Mouse (Mus musculus) ES-Bruce4 (cell line): ENCODE measurements at regions not wholly inside any gene's neighbourhood (a gene's known extent, or its start where the extent isn't known, plus 50 kb on each side); places are given as distances from the start of the nearest gene placed in this dataset.

Experiments used
- H3K27ac ChIP-seq: 2 replicates; pipeline ENCODE4 v1.5.1; 2012; ENCODE audit warnings: low read length, inconsistent platforms; ENCODE audit not compliant: insufficient read depth
- H3K27me3 ChIP-seq: 2 replicates; pipeline ENCODE4 v1.6.1; 2012; ENCODE audit warnings: mild to moderate bottlenecking, low read length, inconsistent platforms; ENCODE audit not compliant: control insufficient read depth, poor library complexity, insufficient read depth, severe bottlenecking
- H3K36me3 ChIP-seq: 2 replicates; pipeline ENCODE4 v1.6.1; 2012; ENCODE audit warnings: inconsistent platforms, mild to moderate bottlenecking, low read length, moderate library complexity; ENCODE audit not compliant: control insufficient read depth, poor library complexity, insufficient read depth, severe bottlenecking
- H3K4me1 ChIP-seq: one replicate; pipeline ENCODE4 v1.8.1; 2011; ENCODE audit warnings: low read length; ENCODE audit not compliant: control insufficient read depth, insufficient read depth
- H3K4me3 ChIP-seq: 2 replicates; pipeline ENCODE4 v1.5.1; 2011; ENCODE audit warnings: low read depth, mild to moderate bottlenecking, low read length
- H3K9ac ChIP-seq: 2 replicates; pipeline ENCODE4 v1.6.1; 2012; ENCODE audit warnings: low read depth, mild to moderate bottlenecking, inconsistent platforms; ENCODE audit not compliant: poor library complexity, severe bottlenecking
- H3K9me3 ChIP-seq: replicated peaks from 2 replicates; pipeline ENCODE4 v1.6.1; 2012; ENCODE audit warnings: mild to moderate bottlenecking, low read length, inconsistent platforms; ENCODE audit not compliant: control insufficient read depth, poor library complexity, insufficient read depth, severe bottlenecking
- CTCF ChIP-seq: IDR thresholded peaks from one replicate; pipeline ENCODE4 v1.8.1; 2011; ENCODE audit warnings: low read depth, low read length
- EP300 ChIP-seq: IDR thresholded peaks from 2 replicates; pipeline ENCODE4 v1.6.1; 2011; ENCODE audit warnings: low read depth, low read length; ENCODE audit not compliant: insufficient read depth
- POLR2A ChIP-seq: IDR thresholded peaks from one replicate; pipeline ENCODE4 v1.8.1; 2011; ENCODE audit warnings: low read length; ENCODE audit not compliant: insufficient read depth

DNA sequence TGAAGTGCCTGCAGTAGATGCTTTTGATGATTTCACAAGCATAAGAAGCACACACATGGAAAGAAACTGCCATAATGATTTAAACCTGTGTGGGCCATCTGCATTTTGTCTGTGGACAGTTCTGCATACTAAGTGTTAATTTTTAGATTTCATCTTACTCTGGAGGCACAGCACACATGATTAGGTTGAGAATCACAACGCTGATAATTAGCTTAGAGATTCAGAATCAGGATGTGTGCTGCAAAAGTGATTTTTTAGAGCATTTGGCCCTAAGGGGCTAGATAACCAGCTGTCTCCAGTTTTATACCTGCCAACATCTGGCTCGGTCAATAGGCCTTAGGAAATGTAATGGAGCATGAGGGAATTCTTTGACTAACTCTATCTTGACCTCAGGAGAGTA lies 323.2 kb downstream of the Cetn3 start:
- Histone ChIP-seq H3K36me3 (no peaks in the 10 kb centered on the region), H3K27ac (no peak overlapping the region), H3K4me3 (no peak overlapping the region), H3K9me3 (peaks cover 9% of the 10 kb centered on the region), H3K27me3 (no peaks in the 10 kb centered on the region; the same call in 1 of the 2 replicates), H3K9ac (no peak overlapping the region), H3K4me1 (no peaks in the 10 kb centered on the region)
- no peak for TF ChIP-seq EP300
- TF ChIP-seq POLR2A, result no peak
- no peak for TF ChIP-seq CTCF

DNA sequence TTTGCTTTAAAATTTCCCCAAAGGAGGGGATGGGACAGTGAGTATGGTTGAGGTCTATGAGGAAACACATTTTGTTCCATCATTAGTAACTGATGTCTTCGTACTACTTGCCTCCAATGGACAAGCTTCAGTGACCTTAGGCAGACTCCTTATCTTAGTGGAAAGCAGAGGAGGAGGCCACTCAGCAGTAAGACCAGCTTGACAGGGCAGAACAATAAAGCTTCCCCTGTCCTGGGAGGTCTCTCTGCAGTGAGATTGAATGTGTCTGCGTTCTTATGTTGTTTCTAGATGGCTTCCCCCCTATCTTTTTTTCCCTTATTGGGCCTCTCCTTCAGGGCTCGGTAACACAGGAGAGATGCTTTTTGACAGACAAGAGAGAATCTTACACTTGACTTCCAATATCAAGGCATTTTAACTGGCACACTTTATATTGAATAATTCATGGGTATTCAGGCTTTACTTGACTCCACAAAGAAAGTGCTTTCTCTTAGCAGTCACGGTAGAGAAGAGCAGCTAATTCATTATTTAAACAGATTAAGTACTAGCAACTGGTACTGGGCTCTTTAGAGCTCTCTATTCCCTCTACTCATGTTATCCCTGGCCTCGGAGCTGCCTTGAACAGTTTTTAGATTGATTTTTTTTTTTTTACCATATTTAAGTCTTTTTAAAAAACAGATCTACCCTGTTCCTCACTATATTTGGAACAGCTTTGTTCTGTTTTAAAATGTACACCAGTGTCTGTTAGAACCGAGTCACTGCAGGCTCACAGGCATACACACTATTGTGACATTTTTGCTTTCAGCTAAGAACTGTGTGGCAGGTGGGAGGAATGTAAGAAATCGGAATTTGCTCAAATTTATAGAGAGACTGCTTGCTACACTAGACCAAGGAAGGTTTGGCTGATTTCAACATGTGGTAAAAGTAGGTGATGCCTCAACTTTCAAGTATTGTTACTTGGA lies 347.2 kb downstream of the Cetn3 start:
- no peak overlapping the region for H3K27ac ChIP-seq
- TF ChIP-seq POLR2A (no peak), EP300 (no peak), CTCF (no peak)
- no peaks in the 10 kb centered on the region for H3K27me3 ChIP-seq
- no peak overlapping the region for H3K4me3 ChIP-seq
- H3K4me1 ChIP-seq, result no peaks in the 10 kb centered on the region
- H3K9ac ChIP-seq, result no peak overlapping the region
- no peaks in the 10 kb centered on the region for H3K9me3 ChIP-seq
- no peaks in the 10 kb centered on the region for H3K36me3 ChIP-seq
